Mouse (Mus musculus) layer of hippocampus, postnatal 10 days (tissue): ENCODE results near the gene Gm3194. TPM values are rescaled to one million over a fixed set of nuclear protein-coding genes. Genes with fewer than 3 reads are reported as not detected.
A peak's percentile ranks its signal among the peaks of the same experiment; 100 is the strongest.
"Not testable (repeated sequence)": the region's sequence is repeated elsewhere in the genome, so short reads cannot be mapped to it uniquely, and the experiment has no call there.

ENCODE experiments used
- DNase-seq, 2 experiments: peaks; one replicate each; pipeline ENCODE4 v3.0.0; 2021; ENCODE audit warnings: low spot score in 2 of 2
- long read RNA-seq: library from polyadenylated mRNA; stranded (forward); transcript quantifications from one replicate; pipeline ENCODE4 v2.0.0, GENCODE M21; 2023
- total RNA-seq, 2 experiments: library from RNA; stranded (reverse); gene quantifications; 2 replicates each; pipeline ENCODE4 v1.2.3; 2021

Gm3194 gene
- 1 to 10 TPM; 7.2 to 7.7 TPM for total RNA-seq
- long read RNA-seq, partial matches to known transcripts, result 0 of 3 reads
- long read RNA-seq, other reads (novel, unspliced or antisense), result 3 of 3 reads

- DNase-seq, result not testable (repeated sequence)
Observed at GRCm38 (mm10) chr14:5455367-5455766, at the start of gene Gm3194. TSS of gene Gm3194 (minus strand) at chr14:5455467.

DNA sequence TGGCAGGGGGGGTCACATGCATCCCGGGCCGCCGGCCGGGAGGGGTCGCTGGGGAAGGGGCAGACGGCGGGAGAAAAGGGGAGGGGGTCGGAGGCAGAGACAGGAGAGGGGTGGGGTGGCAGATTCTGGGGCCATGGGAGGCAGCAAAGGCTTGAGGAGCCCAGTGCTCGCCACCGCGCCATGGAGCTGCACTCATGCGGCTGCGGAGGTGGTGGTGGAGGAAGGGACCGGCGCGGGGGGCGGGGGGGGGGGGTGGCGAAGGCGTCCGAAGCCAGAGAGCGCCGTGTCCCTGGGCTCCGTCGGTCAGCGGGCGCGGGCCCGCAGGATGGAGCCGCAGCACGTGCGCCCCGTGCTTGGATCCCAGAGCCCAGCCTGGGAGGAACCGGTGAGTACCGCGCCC lies 46.1 kb upstream of the Gm3194 start, which contains the start of gene Gm3488:
TSS of gene Gm3488 (plus strand) at position 301 of the 400 bp plus-strand sequence.
- not testable (repeated sequence) for DNase-seq

GRCm38 (mm10) chr14:5483907-5484306 lies 28.6 kb upstream of the Gm3194 start, which contains the start of gene Gm3187:
TSS of gene Gm3187 (plus strand) at chr14:5484207.
- peak in 1 of 2 experiments; percentile 0 for DNase-seq

GRCm38 (mm10) chr14:5477730-5478129 lies 22.5 kb upstream of the Gm3194 start, which contains the start of gene Gm8246:
TSS of gene Gm8246 (minus strand) at chr14:5477830.
- not testable (repeated sequence) for DNase-seq

DNA sequence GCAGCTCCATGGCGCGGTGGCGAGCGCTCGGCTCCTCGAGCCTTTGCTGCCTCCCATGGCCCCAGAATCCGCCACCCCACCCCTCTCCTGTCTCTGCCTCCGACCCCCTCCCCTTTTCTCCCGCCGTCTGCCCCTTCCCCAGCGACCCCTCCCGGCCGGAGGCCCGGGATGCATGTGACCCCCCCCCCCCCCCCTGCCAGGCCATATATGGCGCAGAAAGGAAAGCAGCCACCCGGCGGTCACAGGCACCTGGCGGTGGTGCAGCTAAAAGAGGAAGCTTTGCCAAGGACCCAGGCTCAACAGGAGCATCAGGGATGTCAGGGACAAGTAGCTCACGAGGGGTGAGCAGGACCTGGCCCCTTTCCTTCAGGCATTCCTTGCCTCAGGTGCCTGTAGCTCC lies 5.2 kb upstream of the Gm3194 start:
- DNase-seq, result not testable (repeated sequence)

- not testable (repeated sequence) for DNase-seq
Observed at GRCm38 (mm10) chr14:5388949-5389348, 66.3 kb downstream of the Gm3194 start, which contains the start of gene Gm3500. TSS of gene Gm3500 (minus strand) at chr14:5389049.

Other genes with a start within 250 kb of the Gm3194 start
- not detected for gene Gm3526, start 194.9 kb downstream of the Gm3194 start, total RNA-seq
- gene Gm3542, start 120.5 kb downstream of the Gm3194 start, total RNA-seq, result not detected
- not detected for gene Gm3500, start 66.4 kb downstream of the Gm3194 start, total RNA-seq
- gene Gm8246, start 22.4 kb upstream of the Gm3194 start, total RNA-seq, result not detected
- not detected for gene Gm3187, start 28.7 kb upstream of the Gm3194 start, total RNA-seq
- 1 to 10 TPM; 3.9 to 4.1 TPM for gene Gm3488, start 46.2 kb upstream of the Gm3194 start, total RNA-seq
- gene Gm3532, start 83.0 kb upstream of the Gm3194 start, total RNA-seq, result not detected
- 1 to 10 TPM in 1 of 2 experiments, not detected in 1; 1.1 TPM for gene Gm8265, start 177.6 kb upstream of the Gm3194 start, total RNA-seq
- gene Gm9603, start 232.0 kb upstream of the Gm3194 start, total RNA-seq, result not detected